Mouse (Mus musculus) hindbrain, embryonic 15.5 days (tissue): ENCODE data around the gene Spdl1. TPM values are rescaled to one million over a fixed set of nuclear protein-coding genes. Genes with fewer than 3 reads are reported as not detected.

Experiments
- ATAC-seq: fragments of 200-750 bp; cut with Nextera tagmentation; 2 replicates; pipeline ENCODE4 v1.8.0; 2017; ENCODE audit warnings: low read depth, moderate number of reproducible peaks, moderate TSS enrichment; ENCODE audit not compliant: low FRiP score
- H3K27ac ChIP-seq: fragments of 300-500 bp; sonication (generic); replicated peaks from 2 replicates; pipeline ENCODE4 v1.5.1; 2015; ENCODE audit warnings: mild to moderate bottlenecking, inconsistent platforms
- H3K27me3 ChIP-seq: fragments of 300-500 bp; sonication (generic); 2 replicates; pipeline ENCODE4 v1.6.1; 2015; ENCODE audit warnings: control low read depth, inconsistent platforms
- H3K36me3 ChIP-seq: fragments of 300-500 bp; sonication (generic); 2 replicates; pipeline ENCODE4 v1.6.1; 2015; ENCODE audit warnings: control low read depth, inconsistent platforms
- H3K4me1 ChIP-seq: fragments of 300-500 bp; sonication (generic); replicated peaks from 2 replicates; pipeline ENCODE4 v1.6.1; 2015; ENCODE audit warnings: control low read depth, inconsistent platforms
- H3K4me2 ChIP-seq: fragments of 300-500 bp; sonication (generic); 2 replicates; pipeline ENCODE4 v1.6.1; 2015; ENCODE audit warnings: moderate library complexity, mild to moderate bottlenecking, inconsistent platforms
- H3K4me3 ChIP-seq: fragments of 300-500 bp; sonication (generic); 2 replicates; pipeline ENCODE4 v1.5.1; 2015; ENCODE audit warnings: mild to moderate bottlenecking, inconsistent platforms
- H3K9ac ChIP-seq: fragments of 300-500 bp; sonication (generic); 2 replicates; pipeline ENCODE4 v1.6.1; 2015; ENCODE audit warnings: inconsistent platforms
- H3K9me3 ChIP-seq: fragments of 300-500 bp; sonication (generic); 2 replicates; pipeline ENCODE4 v1.6.1; 2016; ENCODE audit warnings: control low read depth, inconsistent platforms
- WGBS: fragments of 180-500 bp; shearing (Covaris S2); methylation state at CpG from one replicate; pipeline ENCODE4 v1.1.7; 2015; 5-methylcytosine and 5-hydroxymethylcytosine counted together
- polyA plus RNA-seq: library from polyadenylated mRNA; unstranded; fragments of >200 nt; fragmentation: Nextera tagmentation; extraction: Ambion mirVana; gene quantifications from 2 replicates; pipeline ENCODE4 v1.2.1, GENCODE M21; 2015

The Spdl1 gene
- polyA plus RNA-seq, result 3.6 and 4.7 TPM in 2 replicates

GRCm38 (mm10) chr11:34833318-34834086 lies at the start of gene Spdl1:
TSS of gene Spdl1 (minus strand) at chr11:34833641.
- Histone ChIP-seq H3K4me2 (peak within 1 kb of the TSS; percentile 77), H3K4me1 (peaks cover 15% of the 10 kb centered on the region), H3K9ac (peak within 1 kb of the TSS; percentile 65), H3K9me3 (no peaks in the 10 kb centered on the region), H3K4me3 (peak within 1 kb of the TSS; percentile 67), H3K27ac (peak within 1 kb of the TSS; percentile 71), H3K27me3 (no peaks in the 10 kb centered on the region), H3K36me3 (no peaks in the 10 kb centered on the region)
- WGBS, result under 1% methylated on average over 49 of the region's 49 CpGs
- peak; percentile 96 for ATAC-seq

- no peaks in the 10 kb centered on the region for H3K36me3 ChIP-seq
- no peaks in the 10 kb centered on the region for H3K9me3 ChIP-seq
- H3K27ac ChIP-seq, result no peak overlapping the region
- no peak overlapping the region for H3K4me3 ChIP-seq
- H3K27me3 ChIP-seq, result 0 out of 2 replicates have a peak, but pooled peaks cover 2% of the 10 kb centered on the region
- 51% methylated on average over 5 of the region's 5 CpGs for WGBS
- no peak overlapping the region for H3K4me2 ChIP-seq
- no peak overlapping the region for H3K9ac ChIP-seq
- H3K4me1 ChIP-seq, result no peaks in the 10 kb centered on the region
- ATAC-seq, result peak; percentile 83
These were observed 48.1 kb upstream of the Spdl1 start for GRCm38 (mm10) chr11:34881528-34881927.

- no peak overlapping the region for H3K27ac ChIP-seq
- no peaks in the 10 kb centered on the region for H3K9me3 ChIP-seq
- H3K4me1 ChIP-seq, result no peaks in the 10 kb centered on the region
- 86% methylated on average over 1 of the region's 1 CpGs for WGBS
- 0 out of 2 replicates have a peak, but pooled peaks cover 2% of the 10 kb centered on the region for H3K27me3 ChIP-seq
- ATAC-seq, result no peak
- H3K36me3 ChIP-seq, result no peaks in the 10 kb centered on the region
- H3K4me2 ChIP-seq, result no peak overlapping the region
- H3K9ac ChIP-seq, result no peak overlapping the region
- no peak overlapping the region for H3K4me3 ChIP-seq
These were observed 46.2 kb upstream of the Spdl1 start for GRCm38 (mm10) chr11:34879678-34880077.

- Histone ChIP-seq H3K36me3 (no peaks in the 10 kb centered on the region), H3K9me3 (no peaks in the 10 kb centered on the region), H3K9ac (no peak overlapping the region), H3K4me2 (no peak overlapping the region), H3K4me3 (no peak overlapping the region), H3K27ac (no peak overlapping the region), H3K27me3 (no peaks in the 10 kb centered on the region), H3K4me1 (no peaks in the 10 kb centered on the region)
- 61% methylated on average over 2 of the region's 2 CpGs for WGBS
- no peak for ATAC-seq
These were observed 40.4 kb upstream of the Spdl1 start for GRCm38 (mm10) chr11:34873861-34874260.

- Histone ChIP-seq H3K4me1 (no peaks in the 10 kb centered on the region), H3K36me3 (no peaks in the 10 kb centered on the region), H3K4me3 (no peak overlapping the region), H3K9ac (no peak overlapping the region), H3K9me3 (no peaks in the 10 kb centered on the region), H3K27ac (no peak overlapping the region), H3K4me2 (no peak overlapping the region), H3K27me3 (no peaks in the 10 kb centered on the region)
- no peak for ATAC-seq
- WGBS, result 72% methylated on average over 2 of the region's 2 CpGs
These were observed 39.0 kb upstream of the Spdl1 start for GRCm38 (mm10) chr11:34872432-34872831.

GRCm38 (mm10) chr11:34871991-34872390 lies 38.5 kb upstream of the Spdl1 start:
- 91% methylated on average over 3 of the region's 3 CpGs for WGBS
- H3K27me3 ChIP-seq, result no peaks in the 10 kb centered on the region

GRCm38 (mm10) chr11:34871456-34871855 lies 38.0 kb upstream of the Spdl1 start:
- no peak for ATAC-seq

More at GRCm38 (mm10) chr11:34871991-34872390, 38.5 kb upstream of the Spdl1 start:
- H3K4me1 ChIP-seq, result no peaks in the 10 kb centered on the region
- ATAC-seq, result no peak
- no peak overlapping the region for H3K4me2 ChIP-seq
- no peak overlapping the region for H3K9ac ChIP-seq
- no peaks in the 10 kb centered on the region for H3K36me3 ChIP-seq
- H3K9me3 ChIP-seq, result no peaks in the 10 kb centered on the region
- H3K27ac ChIP-seq, result no peak overlapping the region
- H3K4me3 ChIP-seq, result no peak overlapping the region

GRCm38 (mm10) chr11:34868626-34869025 lies 35.2 kb upstream of the Spdl1 start:
- H3K4me1 ChIP-seq, result no peaks in the 10 kb centered on the region
- no peak overlapping the region for H3K27ac ChIP-seq
- no peaks in the 10 kb centered on the region for H3K36me3 ChIP-seq
- no peaks in the 10 kb centered on the region for H3K27me3 ChIP-seq
- H3K9ac ChIP-seq, result no peak overlapping the region
- H3K9me3 ChIP-seq, result no peaks in the 10 kb centered on the region
- no peak overlapping the region for H3K4me2 ChIP-seq
- ATAC-seq, result no peak
- H3K4me3 ChIP-seq, result no peak overlapping the region
- 34% methylated on average over 6 of the region's 6 CpGs for WGBS

More at GRCm38 (mm10) chr11:34871456-34871855, 38.0 kb upstream of the Spdl1 start:
- Histone ChIP-seq H3K27ac (no peak overlapping the region), H3K4me3 (no peak overlapping the region), H3K4me2 (no peak overlapping the region), H3K27me3 (no peaks in the 10 kb centered on the region), H3K36me3 (no peaks in the 10 kb centered on the region), H3K4me1 (no peaks in the 10 kb centered on the region), H3K9ac (no peak overlapping the region), H3K9me3 (no peaks in the 10 kb centered on the region)
- 83% methylated on average over 3 of the region's 3 CpGs for WGBS

GRCm38 (mm10) chr11:34865741-34866270 lies 32.4 kb upstream of the Spdl1 start:
- Histone ChIP-seq H3K27me3 (no peaks in the 10 kb centered on the region), H3K9ac (no peak overlapping the region), H3K36me3 (no peaks in the 10 kb centered on the region), H3K4me3 (no peak overlapping the region), H3K9me3 (no peaks in the 10 kb centered on the region), H3K4me2 (no peak overlapping the region), H3K4me1 (no peaks in the 10 kb centered on the region), H3K27ac (no peak overlapping the region)
- 85% methylated on average over 3 of the region's 3 CpGs for WGBS
- ATAC-seq, result no peak

GRCm38 (mm10) chr11:34865181-34865580 lies 31.7 kb upstream of the Spdl1 start:
- 82% methylated on average over 14 of the region's 14 CpGs for WGBS

GRCm38 (mm10) chr11:34856652-34857051 lies 23.2 kb upstream of the Spdl1 start:
- WGBS, result 64% methylated on average over 3 of the region's 3 CpGs
- ATAC-seq, result no peak
- H3K4me1 ChIP-seq, result no peaks in the 10 kb centered on the region

More at GRCm38 (mm10) chr11:34865181-34865580, 31.7 kb upstream of the Spdl1 start:
- H3K9me3 ChIP-seq, result no peaks in the 10 kb centered on the region
- no peak overlapping the region for H3K4me2 ChIP-seq
- no peak for ATAC-seq
- no peaks in the 10 kb centered on the region for H3K27me3 ChIP-seq
- H3K36me3 ChIP-seq, result no peaks in the 10 kb centered on the region
- no peak overlapping the region for H3K4me3 ChIP-seq
- H3K27ac ChIP-seq, result no peak overlapping the region
- H3K9ac ChIP-seq, result no peak overlapping the region
- no peaks in the 10 kb centered on the region for H3K4me1 ChIP-seq

GRCm38 (mm10) chr11:34846268-34846652 lies 12.8 kb upstream of the Spdl1 start:
- H3K9me3 ChIP-seq, result no peaks in the 10 kb centered on the region
- H3K4me2 ChIP-seq, result no peak overlapping the region
- ATAC-seq, result no peak
- no peak overlapping the region for H3K4me3 ChIP-seq
- 0 out of 2 replicates have a peak, but pooled peaks cover 3% of the 10 kb centered on the region for H3K27me3 ChIP-seq
- WGBS, result 84% methylated on average over 5 of the region's 5 CpGs
- no peaks in the 10 kb centered on the region for H3K4me1 ChIP-seq
- no peak overlapping the region for H3K9ac ChIP-seq
- no peaks in the 10 kb centered on the region for H3K36me3 ChIP-seq
- H3K27ac ChIP-seq, result no peak overlapping the region

More at GRCm38 (mm10) chr11:34856652-34857051, 23.2 kb upstream of the Spdl1 start:
- Histone ChIP-seq H3K27me3 (no peaks in the 10 kb centered on the region), H3K27ac (no peak overlapping the region), H3K36me3 (no peaks in the 10 kb centered on the region), H3K9me3 (no peaks in the 10 kb centered on the region), H3K4me3 (no peak overlapping the region), H3K4me2 (no peak overlapping the region), H3K9ac (no peak overlapping the region)
